Mouse (Mus musculus) granulocyte monocyte progenitor cell, adult 5-6 weeks (primary cell): Measurements from ENCODE around the gene Aldh3b1. TPM values are rescaled to one million over a fixed set of nuclear protein-coding genes. Genes with fewer than 3 reads are reported as not detected.

ENCODE experiments used
- ATAC-seq: replicated peaks from 2 replicates; pipeline ENCODE4 v1.8.0; 2016; ENCODE audit warnings: mild to moderate bottlenecking, moderate TSS enrichment, inconsistent platforms; ENCODE audit not compliant: poor library complexity, severe bottlenecking
- total RNA-seq, 2 experiments: library from RNA; stranded (forward) in 1 of 2; stranded (reverse) in 1 of 2; fragments of 200-712, 200-1000 nt in 1 of 2; fragments of >200 nt in 1 of 2; fragmentation: Nextera tagmentation in 1 of 2; gene quantifications; 2 replicates each; pipeline ENCODE4 v1.2.3; 2014 to 2017

The Aldh3b1 gene
- total RNA-seq, 2 experiments from 2014 or later = 5.9 to 8.4 TPM

GRCm38 (mm10) chr19:3914535-3914934 is 15.1 kb downstream of the Aldh3b1 start:
- peak; percentile 38 for ATAC-seq

GRCm38 (mm10) chr19:3913692-3914091 is 15.9 kb downstream of the Aldh3b1 start:
- ATAC-seq = no peak

GRCm38 (mm10) chr19:3912337-3913204 is 17.0 kb downstream of the Aldh3b1 start, which contains the start of gene Ndufs8:
Ndufs8 (minus strand) TSS chr19:3912774.
- ATAC-seq = peak; percentile 84

- no peak for ATAC-seq
These were observed 19.4 kb downstream of the Aldh3b1 start for GRCm38 (mm10) chr19:3910206-3910605.

- no peak for ATAC-seq
These were observed 21.5 kb downstream of the Aldh3b1 start for GRCm38 (mm10) chr19:3907876-3908660.

GRCm38 (mm10) chr19:3906795-3907786 is 22.5 kb downstream of the Aldh3b1 start, which contains the start of gene Tcirg1:
Tcirg1 (minus strand) TSS chr19:3907133.
- peak; percentile 40 for ATAC-seq

- ATAC-seq = no peak
These were observed 23.3 kb downstream of the Aldh3b1 start for GRCm38 (mm10) chr19:3906326-3906725.

GRCm38 (mm10) chr19:3905261-3905969 is 24.2 kb downstream of the Aldh3b1 start:
- ATAC-seq = peak; percentile 66

- ATAC-seq = no peak
These were observed 25.3 kb downstream of the Aldh3b1 start for GRCm38 (mm10) chr19:3904363-3904675.

GRCm38 (mm10) chr19:3903648-3904362 is 25.8 kb downstream of the Aldh3b1 start:
- ATAC-seq = no peak

- no peak for ATAC-seq
These were observed 26.6 kb downstream of the Aldh3b1 start for GRCm38 (mm10) chr19:3902966-3903365.

- no peak for ATAC-seq
These were observed 30.0 kb downstream of the Aldh3b1 start for GRCm38 (mm10) chr19:3899618-3900017.

GRCm38 (mm10) chr19:3898952-3899351 is 30.7 kb downstream of the Aldh3b1 start:
- ATAC-seq = peak; percentile 80

GRCm38 (mm10) chr19:3897557-3897956 is 32.1 kb downstream of the Aldh3b1 start:
- ATAC-seq = no peak

- no peak for ATAC-seq
These were observed 33.4 kb downstream of the Aldh3b1 start for GRCm38 (mm10) chr19:3896208-3896607.

GRCm38 (mm10) chr19:3895171-3895631 is 34.4 kb downstream of the Aldh3b1 start:
- ATAC-seq = no peak

- no peak for ATAC-seq
These were observed 35.3 kb downstream of the Aldh3b1 start for GRCm38 (mm10) chr19:3894294-3894693.

- no peak for ATAC-seq
These were observed 36.0 kb downstream of the Aldh3b1 start for GRCm38 (mm10) chr19:3893545-3894116.
